Mouse (Mus musculus): Measurements from ENCODE around the gene Uaca.

GRCm38 (mm10) chr9:60821501-60821900 lies 27.2 kb downstream of the Uaca start:
- TF ChIP-seq POLR2A (IDR thresholded peaks at IDR 0.05; ENCODE audit: insufficient read depth, low read depth, low read length) (no peak), CTCF (IDR thresholded peaks at IDR 0.05) (no peak), EP300 (IDR thresholded peaks at IDR 0.05; ENCODE audit: insufficient read depth, low read depth, low read length) (no peak)

All from heart, adult 2 months (tissue).